Mouse (Mus musculus) cerebellum, postnatal 36 days (tissue): ENCODE measurements around the gene Gh.

Source experiments
- DNase-seq, 2 experiments: peaks; one replicate each; pipeline ENCODE4 v3.0.0; 2021 to 2022; ENCODE audit warnings: mixed read lengths in 2 of 2

Gh gene

GRCm38 (mm10) chr11:106308162-106308561 is 6.5 kb upstream of the Gh start:
- no peak for DNase-seq

GRCm38 (mm10) chr11:106307432-106307831 is 5.8 kb upstream of the Gh start:
- no peak for DNase-seq

- no peak for DNase-seq
These were observed 5.1 kb upstream of the Gh start for GRCm38 (mm10) chr11:106306758-106307157.

- no peak for DNase-seq
These were observed 4.4 kb upstream of the Gh start for GRCm38 (mm10) chr11:106306065-106306385.

GRCm38 (mm10) chr11:106305348-106306064 is 3.8 kb upstream of the Gh start:
- no peak for DNase-seq

- peak; percentile 70 to 76 for DNase-seq
These were observed 969 bp upstream of the Gh start for GRCm38 (mm10) chr11:106302634-106303033.

GRCm38 (mm10) chr11:106291861-106292260 is 9.8 kb downstream of the Gh start:
- peak; percentile 82 to 83 for DNase-seq

GRCm38 (mm10) chr11:106290376-106290775 is 11.3 kb downstream of the Gh start:
- DNase-seq = no peak

- DNase-seq = peak; percentile 94 to 95
These were observed 12.3 kb downstream of the Gh start for GRCm38 (mm10) chr11:106289369-106289768.

- DNase-seq = peak; percentile 80 to 83
These were observed 14.7 kb downstream of the Gh start for GRCm38 (mm10) chr11:106286987-106287386.

GRCm38 (mm10) chr11:106286206-106286605 is 15.5 kb downstream of the Gh start:
- DNase-seq = peak in 1 of 2 experiments; percentile 35

- no peak for DNase-seq
These were observed 17.5 kb downstream of the Gh start for GRCm38 (mm10) chr11:106284126-106284525.

GRCm38 (mm10) chr11:106283371-106283770 is 18.3 kb downstream of the Gh start:
- DNase-seq = peak in 1 of 2 experiments; percentile 42

- DNase-seq = no peak
These were observed 19.2 kb downstream of the Gh start for GRCm38 (mm10) chr11:106282452-106282851.

GRCm38 (mm10) chr11:106276454-106276853 is 25.2 kb downstream of the Gh start, which contains the start of gene Tcam1:
Gene Tcam1, plus strand, starts transcription at chr11:106276672.
- DNase-seq = peak; percentile 95 to 97

- DNase-seq = no peak
These were observed 26.7 kb downstream of the Gh start for GRCm38 (mm10) chr11:106274971-106275411.

GRCm38 (mm10) chr11:106274374-106274773 is 27.3 kb downstream of the Gh start:
- DNase-seq = no peak

- DNase-seq = no peak
These were observed 27.9 kb downstream of the Gh start for GRCm38 (mm10) chr11:106273811-106274210.

- DNase-seq = no peak
These were observed 28.4 kb downstream of the Gh start for GRCm38 (mm10) chr11:106273311-106273684.

GRCm38 (mm10) chr11:106272644-106273310 is 28.9 kb downstream of the Gh start, which contains the start of gene Smarcd2:
Gene Smarcd2, minus strand, starts transcription at chr11:106272972.
- DNase-seq = peak; percentile 98 to 99

GRCm38 (mm10) chr11:106271794-106272643 is 29.6 kb downstream of the Gh start:
- DNase-seq = peak; percentile 48 to 56

GRCm38 (mm10) chr11:106271131-106271793 is 30.4 kb downstream of the Gh start:
- peak; percentile 37 to 55 for DNase-seq

- DNase-seq = peak; percentile 56 to 61
These were observed 32.6 kb downstream of the Gh start for GRCm38 (mm10) chr11:106269060-106269431.
